In the genomic region with DNA sequence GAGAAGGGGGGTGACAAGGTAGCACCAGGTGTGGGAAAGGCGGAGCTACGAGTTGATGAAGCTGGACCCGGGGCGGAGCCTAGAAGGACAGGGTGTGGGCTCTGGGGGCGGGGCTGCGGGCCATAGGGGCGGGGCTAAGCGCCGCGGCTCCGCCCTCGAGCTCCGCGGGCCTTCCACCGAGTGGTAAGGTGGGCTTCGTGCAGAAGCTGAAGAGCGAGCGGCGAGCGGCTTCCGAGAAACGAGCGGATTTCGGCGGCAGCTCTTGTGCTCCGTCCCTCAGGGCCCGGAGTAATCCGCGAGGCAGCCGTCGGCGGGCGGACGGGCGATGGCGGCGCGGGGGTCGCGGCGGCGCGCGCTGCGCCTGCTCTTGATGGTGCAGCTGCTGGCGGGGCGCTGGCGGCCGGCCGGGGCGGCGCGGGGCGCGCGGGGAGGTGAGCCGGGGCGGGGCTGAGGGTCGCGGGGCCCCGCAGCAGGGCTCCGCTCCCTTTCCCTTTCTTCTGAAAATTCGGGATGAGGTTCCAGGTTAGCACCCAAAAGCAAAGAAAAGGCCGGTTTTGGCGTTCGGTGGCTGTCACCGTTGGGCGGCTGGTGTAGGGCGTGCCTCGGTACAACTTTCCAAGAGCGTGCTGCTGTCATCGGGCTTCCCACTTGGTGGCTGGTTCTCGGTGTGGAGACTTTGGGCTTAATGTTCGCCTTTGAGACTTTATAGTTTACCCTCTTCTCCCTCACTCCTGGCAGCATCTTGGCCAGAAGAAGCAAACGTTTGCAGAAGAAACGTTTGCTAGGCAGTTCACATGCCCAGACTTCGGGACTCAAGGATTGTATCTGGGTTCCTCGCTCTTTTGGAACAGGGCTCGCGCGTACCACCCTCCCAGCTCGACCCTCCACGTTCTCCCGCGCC, we compare ENCODE assay signal across 8 mouse cellular contexts. TPM values are rescaled to one million over a fixed set of nuclear protein-coding genes. Genes with fewer than 3 reads are reported as not detected.
A peak's percentile ranks its signal among the peaks of the same experiment; 100 is the strongest.
DNase-seq lines count a peak whose midpoint lies in the region; ATAC-seq lines count a peak whose summit lies in the region.

No protein-coding gene starts in this region.

- ATAC-seq in common myeloid progenitor, adult 5-6 weeks (replicated peaks; ENCODE audit: low read depth, poor library complexity, severe bottlenecking) = peak; percentile 62
- peak; percentile 41 for ATAC-seq in heart, embryonic 16.5 days (replicated peaks; ENCODE audit: extremely low read depth, insufficient read depth, low FRiP score)

- peak overlapping the region; percentile 73 for H3K4me3 ChIP-seq in heart, embryonic 16.5 days (ENCODE audit: low read length)

- no peaks in the 10 kb centered on the region for H3K9me3 ChIP-seq in heart, embryonic 16.5 days (replicated peaks; ENCODE audit: control insufficient read depth, low read length)

- no peaks in the 10 kb centered on the region for H3K36me3 ChIP-seq in heart, embryonic 16.5 days (ENCODE audit: control insufficient read depth, insufficient read depth)

- intact Hi-C loops in left cerebral cortex, postnatal 36 days (cut with DNase I) = no loop called here

- under 1% methylated on average over 83 of the region's 85 CpGs for WGBS in heart, embryonic 16.5 days
- under 1% methylated on average over 84 of the region's 85 CpGs for WGBS in large intestine, adult 2 months

- H3K4me2 ChIP-seq in heart, embryonic 16.5 days (ENCODE audit: low read depth, low read length) = peak overlapping the region; percentile 99

- peak; percentile 2 for DNase-seq in spleen, adult 12 weeks (ENCODE audit: low spot score)
- no peak for DNase-seq in spleen, postnatal 14 days (ENCODE audit: low spot score in 2 of 2)
- peak; percentile 10 for DNase-seq in large intestine, adult 2 months (ENCODE audit: low read depth, low spot score)
- DNase-seq in mesoderm, embryonic 11.5 days (ENCODE audit: low read depth, low spot score) = peak; percentile 68
- DNase-seq in testis, postnatal 10 days (ENCODE audit: low spot score) = peak; percentile 61
- DNase-seq in left cerebral cortex, postnatal 36 days (ENCODE audit: low spot score in 2 of 2) = no peak

- H3K27ac ChIP-seq in heart, embryonic 16.5 days (ENCODE audit: low read length) = no peak overlapping the region

- H3K9ac ChIP-seq in heart, embryonic 16.5 days (ENCODE audit: low read length) = peak overlapping the region; percentile 67

- peaks cover 7% of the 10 kb centered on the region for H3K4me1 ChIP-seq in heart, embryonic 16.5 days (ENCODE audit: control insufficient read depth, insufficient read depth, low read length)

- peaks cover 36% of the 10 kb centered on the region for H3K27me3 ChIP-seq in heart, embryonic 16.5 days (ENCODE audit: control insufficient read depth, insufficient read depth, low read length)

RNA-seq across cellular contexts. Expression of a gene that starts 0.9 kb away (rescaled TPM):
- total RNA-seq in common myeloid progenitor, adult 5-6 weeks (2017) = not detected in 2 replicates
- 0.09 TPM in 1 of 2 replicates, not detected in the other for polyA plus RNA-seq in heart, embryonic 16.5 days (2015; fragmentation: Nextera tagmentation; extraction: Ambion mirVana)
- 0.07 and 0.17 TPM in 2 replicates for polyA plus RNA-seq in large intestine, adult 2 months (2012; rRNA removed)
- 1 to 10 TPM; 4.8 to 5.1 TPM for total RNA-seq in left cerebral cortex, postnatal 36 days (2021)

RNA-seq across cellular contexts. Expression of a gene that starts 30.7 kb away (rescaled TPM):
- total RNA-seq in common myeloid progenitor, adult 5-6 weeks (2017) = 0.91 TPM in 1 of 2 replicates, not detected in the other
- 0.83 and 0.87 TPM in 2 replicates for polyA plus RNA-seq in heart, embryonic 16.5 days (2015; fragmentation: Nextera tagmentation; extraction: Ambion mirVana)
- not detected in 2 replicates for polyA plus RNA-seq in large intestine, adult 2 months (2012; rRNA removed)
- not detected for total RNA-seq in left cerebral cortex, postnatal 36 days (2021)

RNA-seq across cellular contexts. Expression of a gene that starts 31.0 kb away (rescaled TPM):
- 350 and 399 TPM in 2 replicates for total RNA-seq in common myeloid progenitor, adult 5-6 weeks (2017)
- polyA plus RNA-seq in heart, embryonic 16.5 days (2015; fragmentation: Nextera tagmentation; extraction: Ambion mirVana) = 214 and 239 TPM in 2 replicates
- polyA plus RNA-seq in large intestine, adult 2 months (2012; rRNA removed) = 94.5 and 97.4 TPM in 2 replicates
- total RNA-seq in left cerebral cortex, postnatal 36 days (2021) = 100 to 1,000 TPM; 115 to 118 TPM

RNA-seq across cellular contexts. Expression of a gene that starts 44.8 kb away (rescaled TPM):
- not detected in 2 replicates for total RNA-seq in common myeloid progenitor, adult 5-6 weeks (2017)
- polyA plus RNA-seq in heart, embryonic 16.5 days (2015; fragmentation: Nextera tagmentation; extraction: Ambion mirVana) = 0.20 and 0.26 TPM in 2 replicates
- polyA plus RNA-seq in large intestine, adult 2 months (2012; rRNA removed) = 1.7 and 2.3 TPM in 2 replicates
- total RNA-seq in left cerebral cortex, postnatal 36 days (2021) = under 1 TPM; 0.77 to 0.91 TPM

Comparison
In these comparisons a context has a peak if more than half of its experiments do, and no peak if none do; other contexts are left out.
1. DNase-seq: peak in spleen, adult 12 weeks (single experiment), large intestine, adult 2 months (single experiment), mesoderm, embryonic 11.5 days (single experiment) and testis, postnatal 10 days (single experiment); none in spleen, postnatal 14 days (0 of 2) and left cerebral cortex, postnatal 36 days (0 of 2).